Mouse (Mus musculus): ENCODE results near the gene Tmem165.

The Tmem165 gene

DNA sequence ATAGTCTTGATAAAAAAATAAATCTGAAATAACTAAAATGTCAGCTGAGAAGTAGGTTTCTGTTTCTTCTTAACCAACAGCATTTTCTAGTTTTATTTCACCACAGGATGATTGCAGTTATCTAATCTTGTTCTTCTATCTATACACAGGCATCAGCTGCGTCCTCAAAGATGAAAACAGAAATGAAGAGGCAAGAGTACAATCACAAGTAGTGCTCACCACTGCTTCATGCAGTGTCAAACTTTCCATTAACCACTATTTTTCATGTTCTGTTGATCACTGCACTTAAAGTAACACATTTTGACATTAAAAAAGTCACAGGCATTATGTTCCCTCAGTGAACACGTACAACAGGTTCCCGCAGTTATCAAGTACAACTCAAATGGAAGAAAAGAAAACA lies 67.3 kb downstream of the Tmem165 start:
- no peak for DNase-seq
